Mouse (Mus musculus) liver, embryonic 11.5 days (tissue): Measurements from ENCODE around the gene Tspan18. TPM values are rescaled to one million over a fixed set of nuclear protein-coding genes. Genes with fewer than 3 reads are reported as not detected.
A peak's percentile ranks its signal among the peaks of the same experiment; 100 is the strongest.

Experiments used
- ATAC-seq: fragments of 200-750 bp; cut with Nextera tagmentation; replicated peaks from 2 replicates; pipeline ENCODE4 v1.8.0; 2017; ENCODE audit warnings: moderate number of reproducible peaks, mild to moderate bottlenecking, moderate TSS enrichment, moderate library complexity; ENCODE audit not compliant: low FRiP score
- DNase-seq: peaks from one replicate; pipeline ENCODE4 v3.0.0-alpha.2; 2017; ENCODE audit warnings: low spot score
- H3K27ac ChIP-seq: fragments of 300-500 bp; sonication (generic); 2 replicates; pipeline ENCODE4 v1.5.1; 2014; ENCODE audit warnings: mild to moderate bottlenecking, low read depth, low read length, control low read depth
- H3K27me3 ChIP-seq: fragments of 300-500 bp; sonication (generic); replicated peaks from 2 replicates; pipeline ENCODE4 v1.6.1; 2014; ENCODE audit warnings: low read length, mixed read lengths; ENCODE audit not compliant: control insufficient read depth, insufficient read depth
- H3K36me3 ChIP-seq: fragments of 300-500 bp; sonication (generic); 2 replicates; pipeline ENCODE4 v1.6.1; 2014; ENCODE audit warnings: mild to moderate bottlenecking, low read length, moderate library complexity, mixed read lengths; ENCODE audit not compliant: control insufficient read depth, insufficient read depth
- H3K4me1 ChIP-seq: fragments of 300-500 bp; sonication (generic); replicated peaks from 2 replicates; pipeline ENCODE4 v1.6.1; 2014; ENCODE audit warnings: low read length, mixed read lengths; ENCODE audit not compliant: control insufficient read depth, insufficient read depth
- H3K4me2 ChIP-seq: fragments of 300-500 bp; sonication (generic); 2 replicates; pipeline ENCODE4 v1.6.1; 2014; ENCODE audit warnings: mild to moderate bottlenecking, control low read depth, moderate library complexity
- H3K4me3 ChIP-seq: fragments of 300-500 bp; sonication (generic); 2 replicates; pipeline ENCODE4 v1.5.1; 2014; ENCODE audit warnings: low read depth, low read length, control low read depth
- H3K9ac ChIP-seq: fragments of 300-500 bp; sonication (generic); 2 replicates; pipeline ENCODE4 v1.6.1; 2014; ENCODE audit warnings: low read depth, low read length, control low read depth
- H3K9me3 ChIP-seq: fragments of 300-500 bp; sonication (generic); 2 replicates; pipeline ENCODE4 v1.6.1; 2016; ENCODE audit warnings: low read length, inconsistent platforms, mixed read lengths; ENCODE audit not compliant: control insufficient read depth
- WGBS: fragments of 180-500 bp; shearing (Covaris S2); extraction: QIAGEN DNeasy Blood & Tissue Kit; methylation state at CpG from one replicate; pipeline ENCODE4 v1.1.7; 2014; 5-methylcytosine and 5-hydroxymethylcytosine counted together
- polyA plus RNA-seq: library from polyadenylated mRNA; unstranded; fragments of >200 nt; fragmentation: Nextera tagmentation; extraction: Ambion mirVana; gene quantifications from 2 replicates; pipeline ENCODE4 v1.2.1, GENCODE M21; 2014

Gene Tspan18
- polyA plus RNA-seq, 1 experiment from 2014 or later: 19.5 TPM

- no peaks in the 10 kb centered on the region for H3K36me3 ChIP-seq
- no peak overlapping the region for H3K27ac ChIP-seq
- no peak for DNase-seq
- no peak for ATAC-seq
- H3K27me3 ChIP-seq: peaks cover 40% of the 10 kb centered on the region
- H3K4me2 ChIP-seq: no peak overlapping the region
- no peaks in the 10 kb centered on the region for H3K9me3 ChIP-seq
- H3K4me1 ChIP-seq: peaks cover 13% of the 10 kb centered on the region
- 73% methylated on average over 14 of the region's 14 CpGs for WGBS
- H3K9ac ChIP-seq: no peak overlapping the region
- no peak overlapping the region for H3K4me3 ChIP-seq
These were observed 142.7 kb downstream of the Tspan18 start for GRCm38 (mm10) chr2:93191488-93192181.

GRCm38 (mm10) chr2:93190771-93191487 is 143.4 kb downstream of the Tspan18 start:
- ATAC-seq (no peak), DNase-seq (no peak)
- WGBS: 25% methylated on average over 9 of the region's 9 CpGs
- Histone ChIP-seq H3K4me3 (no peak overlapping the region), H3K9ac (no peak overlapping the region), H3K27me3 (peaks cover 47% of the 10 kb centered on the region), H3K9me3 (no peaks in the 10 kb centered on the region), H3K4me1 (peaks cover 13% of the 10 kb centered on the region), H3K4me2 (no peak overlapping the region), H3K36me3 (no peaks in the 10 kb centered on the region), H3K27ac (no peak overlapping the region)

- Histone ChIP-seq H3K27ac (no peak overlapping the region), H3K4me2 (peak overlapping the region; percentile 92), H3K4me1 (peaks cover 13% of the 10 kb centered on the region), H3K4me3 (peak overlapping the region; percentile 64), H3K9me3 (no peaks in the 10 kb centered on the region), H3K27me3 (peaks cover 57% of the 10 kb centered on the region), H3K36me3 (no peaks in the 10 kb centered on the region), H3K9ac (no peak overlapping the region)
- no peak for ATAC-seq
- 7% methylated on average over 19 of the region's 19 CpGs for WGBS
- no peak for DNase-seq
These were observed 145.4 kb downstream of the Tspan18 start for GRCm38 (mm10) chr2:93188761-93189458.

GRCm38 (mm10) chr2:93188020-93188760 is 146.1 kb downstream of the Tspan18 start:
- Histone ChIP-seq H3K4me3 (peak overlapping the region; percentile 64), H3K9ac (peak overlapping the region; percentile 55), H3K9me3 (no peaks in the 10 kb centered on the region), H3K4me1 (peaks cover 13% of the 10 kb centered on the region), H3K36me3 (no peaks in the 10 kb centered on the region), H3K4me2 (peak overlapping the region; percentile 92), H3K27ac (no peak overlapping the region), H3K27me3 (peaks cover 61% of the 10 kb centered on the region)
- WGBS: under 1% methylated on average over 53 of the region's 53 CpGs
- DNase-seq (peak; percentile 52), ATAC-seq (no peak)

- peak; percentile 72 for DNase-seq
- H3K4me3 ChIP-seq: peak within 1 kb of the TSS; percentile 64
- ATAC-seq: peak; percentile 73
- H3K27me3 ChIP-seq: peaks cover 65% of the 10 kb centered on the region
- H3K4me2 ChIP-seq: peak within 1 kb of the TSS; percentile 92
- H3K4me1 ChIP-seq: peaks cover 10% of the 10 kb centered on the region
- WGBS: 1% methylated on average over 62 of the region's 69 CpGs
- H3K9me3 ChIP-seq: no peaks in the 10 kb centered on the region
- H3K9ac ChIP-seq: peak within 1 kb of the TSS; percentile 55
- H3K27ac ChIP-seq: no peak within 1 kb of the TSS
- H3K36me3 ChIP-seq: no peaks in the 10 kb centered on the region
These were observed 146.8 kb downstream of the Tspan18 start, which contains the start of gene Trp53i11 for GRCm38 (mm10) chr2:93187323-93187996. Gene Trp53i11 (plus strand): TSS chr2:93187548.

- no peak for ATAC-seq
- H3K36me3 ChIP-seq: no peaks in the 10 kb centered on the region
- H3K4me2 ChIP-seq: no peak overlapping the region
- peaks cover 83% of the 10 kb centered on the region for H3K27me3 ChIP-seq
- no peak overlapping the region for H3K9ac ChIP-seq
- WGBS: 75% methylated on average over 11 of the region's 11 CpGs
- no peak overlapping the region for H3K27ac ChIP-seq
- no peaks in the 10 kb centered on the region for H3K9me3 ChIP-seq
- no peak overlapping the region for H3K4me3 ChIP-seq
- DNase-seq: no peak
- no peaks in the 10 kb centered on the region; the same call in 1 of the 2 replicates for H3K4me1 ChIP-seq
These were observed 151.4 kb downstream of the Tspan18 start for GRCm38 (mm10) chr2:93182859-93183258.

- 4% methylated on average over 41 of the region's 41 CpGs for WGBS
- peaks cover 6% of the 10 kb centered on the region for H3K4me1 ChIP-seq
- H3K27me3 ChIP-seq: peaks cover 80% of the 10 kb centered on the region
- no peaks in the 10 kb centered on the region for H3K9me3 ChIP-seq
- no peak for ATAC-seq
- H3K4me2 ChIP-seq: peak overlapping the region; percentile 60
- H3K9ac ChIP-seq: no peak overlapping the region
- no peaks in the 10 kb centered on the region for H3K36me3 ChIP-seq
- no peak for DNase-seq
- no peak overlapping the region for H3K27ac ChIP-seq
- H3K4me3 ChIP-seq: peak overlapping the region; percentile 34
These were observed 154.0 kb downstream of the Tspan18 start for GRCm38 (mm10) chr2:93180077-93180844.
